ENCODE assay signal across 8 mouse cellular contexts in the genomic region with DNA sequence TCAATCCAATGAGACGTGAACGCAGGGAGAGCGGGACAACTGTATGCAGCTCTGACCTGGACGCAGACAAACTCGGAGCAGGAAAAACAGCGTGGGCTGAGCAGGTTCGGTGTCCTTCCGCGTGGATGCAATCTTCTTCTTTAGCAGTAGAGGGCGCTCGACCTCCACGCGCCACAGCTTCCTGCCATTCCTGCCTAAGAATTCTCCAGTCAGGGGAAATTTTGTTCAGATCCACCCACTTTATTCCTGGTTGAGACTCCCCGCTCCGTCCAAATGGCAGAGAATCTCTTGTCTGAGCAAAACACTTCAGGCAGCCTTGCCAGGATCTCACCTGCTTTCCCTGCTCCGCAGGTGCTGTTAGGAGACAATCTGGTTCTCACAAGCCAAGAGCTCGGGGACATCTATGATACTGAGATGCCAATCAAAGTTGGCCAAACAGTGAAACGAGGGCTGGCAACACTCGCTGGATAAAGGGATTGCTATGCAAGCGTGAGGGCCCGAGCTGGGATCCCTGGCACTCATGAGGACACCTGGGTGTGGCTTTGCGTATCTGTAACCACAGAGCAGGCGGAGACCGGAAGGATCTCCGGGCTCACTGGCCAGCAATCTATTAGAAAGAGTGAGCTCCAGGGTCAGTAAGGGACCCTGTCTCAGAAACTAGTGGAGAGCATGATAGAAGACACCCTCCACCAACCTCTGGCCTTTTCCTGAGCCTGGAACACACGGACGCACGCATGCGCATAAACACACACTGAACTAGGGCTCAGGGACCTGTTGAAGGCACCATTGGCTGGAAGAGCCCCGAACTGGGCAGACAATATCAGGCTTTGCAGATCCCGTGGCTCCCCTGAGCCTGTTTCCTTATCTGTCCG. TPM values are rescaled to one million over a fixed set of nuclear protein-coding genes. Genes with fewer than 3 reads are reported as not detected.
DNase-seq lines count a peak whose midpoint lies in the region; ATAC-seq lines count a peak whose summit lies in the region.

No protein-coding gene starts in this region.

- DNase-seq in ZHBTc4 (ENCODE audit: low read depth, low spot score), result peak; percentile 89
- DNase-seq in cerebellum, postnatal 36 days, result peak; percentile 76 to 85
- peak; percentile 76 to 81 for DNase-seq in frontal cortex, postnatal 36 days (ENCODE audit: low spot score in 2 of 2)
- peak; percentile 63 for DNase-seq in left cerebral cortex, adult 11 months (ENCODE audit: low spot score)
- DNase-seq in lung, postnatal 36 days, result peak; percentile 77
- peak; percentile 89 for DNase-seq in retina, embryonic 14.5 days (ENCODE audit: low spot score)
- peak; percentile 66 to 68 for DNase-seq in thymus, postnatal 36 days

- peak overlapping the region; percentile 31 for H3K4me3 ChIP-seq in hindbrain, embryonic 15.5 days

- no peak overlapping the region; the same call in 1 of the 2 replicates for H3K27ac ChIP-seq in hindbrain, embryonic 15.5 days (replicated peaks)

- no peaks in the 10 kb centered on the region for H3K27me3 ChIP-seq in hindbrain, embryonic 15.5 days

- H3K4me1 ChIP-seq in hindbrain, embryonic 15.5 days (replicated peaks), result peaks cover 19% of the 10 kb centered on the region

- H3K4me2 ChIP-seq in hindbrain, embryonic 15.5 days, result peak overlapping the region; percentile 67

- no peaks in the 10 kb centered on the region for H3K9me3 ChIP-seq in hindbrain, embryonic 15.5 days

- WGBS in hindbrain, embryonic 15.5 days, result 10% methylated on average over 32 of the region's 32 CpGs

- ATAC-seq in hindbrain, embryonic 15.5 days (ENCODE audit: low FRiP score, low read depth), result peak; percentile 69; the same call in 1 of the 2 replicates

- H3K36me3 ChIP-seq in hindbrain, embryonic 15.5 days, result no peaks in the 10 kb centered on the region

- H3K9ac ChIP-seq in hindbrain, embryonic 15.5 days, result 0 out of 2 replicates have a peak overlapping the region, but pooled peaks have one; percentile 5

RNA-seq across cellular contexts. Expression of gene Hnf1a, which starts 8.6 kb away (rescaled TPM):
- polyA plus RNA-seq in hindbrain, embryonic 15.5 days (2015; fragmentation: Nextera tagmentation; extraction: Ambion mirVana), result 0.10 TPM in 1 of 2 replicates, not detected in the other

RNA-seq across cellular contexts. Expression of gene Sppl3, which starts 31.5 kb away (rescaled TPM):
- polyA plus RNA-seq in hindbrain, embryonic 15.5 days (2015; fragmentation: Nextera tagmentation; extraction: Ambion mirVana), result 43.9 and 46.1 TPM in 2 replicates

RNA-seq across cellular contexts. Expression of gene 2210016L21Rik, which starts 37.5 kb away (rescaled TPM):
- polyA plus RNA-seq in hindbrain, embryonic 15.5 days (2015; fragmentation: Nextera tagmentation; extraction: Ambion mirVana), result 132 and 135 TPM in 2 replicates

RNA-seq across cellular contexts. Expression of gene Oasl1, which starts 56.4 kb away (rescaled TPM):
- 0.18 and 0.96 TPM in 2 replicates for polyA plus RNA-seq in hindbrain, embryonic 15.5 days (2015; fragmentation: Nextera tagmentation; extraction: Ambion mirVana)
